Mouse (Mus musculus): ENCODE measurements around the gene Exoc8. TPM values are rescaled to one million over a fixed set of nuclear protein-coding genes. Genes with fewer than 3 reads are reported as not detected.

Gene Exoc8
- polyA plus RNA-seq (2012; rRNA removed): 3.3 and 4.1 TPM in 2 replicates

GRCm38 (mm10) chr8:124897386-124898250, at the start of gene Exoc8, which contains the start of gene Sprtn:
TSS of gene Exoc8 (minus strand) at chr8:124897705.
TSS of gene Sprtn (plus strand) at chr8:124897886.

DNA sequence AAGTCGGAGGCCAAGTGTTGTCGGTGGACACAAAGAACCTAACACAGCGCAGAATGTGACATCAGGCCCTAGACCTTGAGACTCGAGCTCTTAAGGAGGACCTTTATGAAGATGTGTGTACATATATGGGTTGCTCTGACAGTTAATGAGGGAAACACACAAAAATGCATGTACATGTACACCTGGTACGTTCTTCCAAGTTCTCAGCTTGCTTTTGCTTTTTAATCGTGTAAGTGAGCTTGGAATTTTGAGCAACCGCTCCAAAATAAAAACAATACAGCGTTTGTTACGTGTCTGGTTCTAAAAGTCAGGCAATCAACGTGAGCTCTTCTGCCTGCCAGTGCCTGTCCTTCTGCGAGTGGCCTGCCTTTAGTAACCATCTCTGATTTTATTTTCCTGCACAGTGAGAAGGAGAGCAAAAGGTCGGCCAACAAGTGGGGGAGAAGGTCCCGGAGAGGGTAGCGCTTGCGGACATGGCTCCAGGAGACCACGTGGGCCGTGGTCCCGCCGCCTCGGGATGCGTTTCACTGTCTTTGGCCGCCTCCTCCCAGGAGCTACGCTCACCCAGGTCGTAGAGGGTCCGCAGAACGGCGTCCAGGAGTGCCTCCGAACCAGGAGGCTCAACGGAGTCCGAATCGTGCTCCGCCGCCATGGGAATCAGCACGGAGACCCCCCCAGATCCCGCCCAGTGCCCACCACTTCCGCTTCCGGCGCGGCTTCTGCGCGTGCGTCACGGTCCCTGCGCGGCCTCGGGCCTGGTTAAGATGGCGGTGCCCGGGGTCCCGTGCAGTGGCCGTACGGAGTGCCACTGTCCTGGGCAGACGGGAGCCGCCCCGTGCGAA, 35.0 kb downstream of the Exoc8 start, which contains the start of the genes Gnpat and 2810004N23Rik:
Gene Gnpat, plus strand, starts transcription at position 713 of the 842 bp plus-strand sequence.
Gene 2810004N23Rik, minus strand, starts transcription at position 800 of the 842 bp plus-strand sequence.

Other genes starting within 250 kb of the Exoc8 start
- 7.4 and 8.9 TPM in 2 replicates for gene 2310022B05Rik, start 234.3 kb downstream of the Exoc8 start, polyA plus RNA-seq (2012; rRNA removed)
- 9.2 and 11.2 TPM in 2 replicates for gene Ttc13, start 175.7 kb downstream of the Exoc8 start, polyA plus RNA-seq (2012; rRNA removed)
- 5.1 and 6.4 TPM in 2 replicates for gene Arv1, start 175.6 kb downstream of the Exoc8 start, polyA plus RNA-seq (2012; rRNA removed)
- 1.5 and 1.9 TPM in 2 replicates for gene Fam89a, start 145.9 kb downstream of the Exoc8 start, polyA plus RNA-seq (2012; rRNA removed)
- gene Trim67, start 104.6 kb downstream of the Exoc8 start, polyA plus RNA-seq (2012; rRNA removed): 0.03 TPM in 2 replicates
- gene Gnpat, start 34.7 kb downstream of the Exoc8 start, polyA plus RNA-seq (2012; rRNA removed): 30.2 and 38.3 TPM in 2 replicates
- gene 2810004N23Rik, start 34.6 kb downstream of the Exoc8 start, polyA plus RNA-seq (2012; rRNA removed): 14.1 and 16.1 TPM in 2 replicates
- 7.0 and 7.7 TPM in 2 replicates for gene Sprtn, start 181 bp upstream of the Exoc8 start, polyA plus RNA-seq (2012; rRNA removed)
- gene Egln1, start 51.6 kb upstream of the Exoc8 start, polyA plus RNA-seq (2012; rRNA removed): 4.9 and 5.4 TPM in 2 replicates
- 30.5 and 33.0 TPM in 2 replicates for gene Tsnax, start 115.3 kb upstream of the Exoc8 start, polyA plus RNA-seq (2012; rRNA removed)
- gene Disc1, start 156.5 kb upstream of the Exoc8 start, polyA plus RNA-seq (2012; rRNA removed): 0.15 and 0.16 TPM in 2 replicates